Mouse (Mus musculus): ENCODE results near the gene Fam114a1.

Gene Fam114a1

GRCm38 (mm10) chr5:64969861-64970771 is at the start of gene Fam114a1:
Gene Fam114a1 (plus strand): TSS chr5:64970071.
- peak; percentile 41 to 65 for DNase-seq (ENCODE audit: low spot score in 2 of 2)

- peak in 1 of 2 experiments; percentile 28 for DNase-seq (ENCODE audit: low spot score in 2 of 2)
Observed at GRCm38 (mm10) chr5:64922891-64923381, 46.9 kb upstream of the Fam114a1 start.

GRCm38 (mm10) chr5:64932215-64932614 is 37.7 kb upstream of the Fam114a1 start:
- DNase-seq (ENCODE audit: low spot score in 2 of 2): no peak

- DNase-seq (ENCODE audit: low spot score in 2 of 2): no peak
Observed at GRCm38 (mm10) chr5:64932775-64933174, 37.1 kb upstream of the Fam114a1 start.

- DNase-seq (ENCODE audit: low spot score in 2 of 2): no peak
Observed at GRCm38 (mm10) chr5:64951486-64951885, 18.4 kb upstream of the Fam114a1 start.

GRCm38 (mm10) chr5:64954931-64955330 is 14.9 kb upstream of the Fam114a1 start:
- DNase-seq (ENCODE audit: low spot score in 2 of 2): no peak

- DNase-seq (ENCODE audit: low spot score in 2 of 2): peak in 1 of 2 experiments; percentile 29
Observed at GRCm38 (mm10) chr5:64958991-64959842, 10.7 kb upstream of the Fam114a1 start.

GRCm38 (mm10) chr5:64959843-64960230 is 10.0 kb upstream of the Fam114a1 start, which contains the start of gene Tlr6:
Gene Tlr6 (minus strand): TSS chr5:64960097.
- peak; percentile 43 to 77 for DNase-seq (ENCODE audit: low spot score in 2 of 2)

- DNase-seq (ENCODE audit: low spot score in 2 of 2): peak; percentile 26 to 49
Observed at GRCm38 (mm10) chr5:64960857-64961391, 8.9 kb upstream of the Fam114a1 start.

- DNase-seq (ENCODE audit: low spot score in 2 of 2): no peak
Observed at GRCm38 (mm10) chr5:64963271-64963670, 6.6 kb upstream of the Fam114a1 start.

GRCm38 (mm10) chr5:64963735-64964134 is 6.1 kb upstream of the Fam114a1 start:
- no peak for DNase-seq (ENCODE audit: low spot score in 2 of 2)

- DNase-seq (ENCODE audit: low spot score in 2 of 2): peak in 1 of 2 experiments; percentile 35
Observed at GRCm38 (mm10) chr5:64968961-64969860, 660 bp upstream of the Fam114a1 start.

GRCm38 (mm10) chr5:64975121-64975520 is 5.2 kb downstream of the Fam114a1 start:
- no peak for DNase-seq (ENCODE audit: low spot score in 2 of 2)

GRCm38 (mm10) chr5:64977128-64977527 is 7.3 kb downstream of the Fam114a1 start:
- DNase-seq (ENCODE audit: low spot score in 2 of 2): no peak

GRCm38 (mm10) chr5:64985971-64986370 is 16.1 kb downstream of the Fam114a1 start:
- DNase-seq (ENCODE audit: low spot score in 2 of 2): no peak

GRCm38 (mm10) chr5:64989940-64990339 is 20.1 kb downstream of the Fam114a1 start:
- DNase-seq (ENCODE audit: low spot score in 2 of 2): no peak

- DNase-seq (ENCODE audit: low spot score in 2 of 2): no peak
Observed at GRCm38 (mm10) chr5:64992540-64992939, 22.7 kb downstream of the Fam114a1 start.

GRCm38 (mm10) chr5:64995408-64995807 is 25.5 kb downstream of the Fam114a1 start:
- DNase-seq (ENCODE audit: low spot score in 2 of 2): no peak

- no peak for DNase-seq (ENCODE audit: low spot score in 2 of 2)
Observed at GRCm38 (mm10) chr5:65002940-65003824, 33.3 kb downstream of the Fam114a1 start.
